Mouse (Mus musculus) C2C12 (cell line): ENCODE measurements around the gene Dop1b.

Experiments
- CEBPB ChIP-seq: IDR thresholded peaks from one replicate; pipeline ENCODE4 v1.6.1; 2011; ENCODE audit warnings: low read depth, mild to moderate bottlenecking, control low read depth, moderate library complexity
- CTCF ChIP-seq: IDR thresholded peaks from one replicate; pipeline ENCODE4 v1.5.1; 2011; ENCODE audit not compliant: control insufficient read depth, insufficient read depth, insufficient read length
- FOSL1 ChIP-seq: IDR thresholded peaks from one replicate; pipeline ENCODE4 v1.8.0; 2011; ENCODE audit warnings: mild to moderate bottlenecking, low read length; ENCODE audit not compliant: poor library complexity, insufficient read depth, severe bottlenecking
- MAX ChIP-seq: IDR thresholded peaks from one replicate; pipeline ENCODE4 v1.6.1; 2011; ENCODE audit warnings: mild to moderate bottlenecking, control low read depth
- USF1 ChIP-seq: IDR thresholded peaks from one replicate; pipeline ENCODE4 v1.6.1; 2011; ENCODE audit warnings: low read depth, mild to moderate bottlenecking, control low read depth, moderate library complexity

GRCm38 (mm10) chr16:93747421-93747820, 35.7 kb downstream of the Dop1b start:
- TF ChIP-seq CTCF (no peak), USF1 (no peak), MAX (no peak), FOSL1 (no peak), CEBPB (no peak)
